Mouse (Mus musculus) embryo, embryonic 9.5 days (tissue): Measurements from ENCODE around the gene Fat3.

Experiments used
- DNase-seq: peaks from one replicate; pipeline ENCODE4 v3.0.0-alpha.2; 2017; ENCODE audit errors: extremely low spot score

The Fat3 gene

GRCm38 (mm10) chr9:16029066-16029465 is 472.0 kb downstream of the Fat3 start:
- DNase-seq: no peak

GRCm38 (mm10) chr9:16028394-16028911 is 472.6 kb downstream of the Fat3 start:
- DNase-seq: peak; percentile 6

DNA sequence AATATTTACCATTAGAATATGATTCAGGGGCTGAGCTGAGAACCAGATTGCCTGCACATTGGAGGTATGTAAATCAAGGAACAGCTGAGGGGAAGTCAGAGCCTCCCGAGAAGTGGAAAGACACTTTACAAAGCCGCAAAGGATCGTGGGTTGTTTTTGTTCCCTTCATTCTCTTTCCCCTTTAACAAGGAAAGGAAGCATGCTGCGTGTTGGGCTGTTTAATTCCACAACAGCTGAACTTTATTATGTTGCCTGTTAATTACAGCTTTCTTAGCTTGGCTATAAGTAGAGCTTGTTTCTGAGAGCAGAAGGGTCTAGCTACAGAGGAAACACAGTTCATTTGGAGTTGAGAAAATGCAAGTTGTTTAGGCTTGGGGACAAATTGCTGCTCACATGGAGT is 475.0 kb downstream of the Fat3 start:
- DNase-seq: no peak

- no peak for DNase-seq
Observed at GRCm38 (mm10) chr9:16024706-16025105, 476.4 kb downstream of the Fat3 start.

- no peak for DNase-seq
Observed at GRCm38 (mm10) chr9:16014115-16014514, 487.0 kb downstream of the Fat3 start.

- DNase-seq: no peak
Observed at GRCm38 (mm10) chr9:16011382-16011781, 489.7 kb downstream of the Fat3 start.

- DNase-seq: no peak
Observed at GRCm38 (mm10) chr9:16007516-16007915, 493.6 kb downstream of the Fat3 start.

GRCm38 (mm10) chr9:16002991-16003390 is 498.1 kb downstream of the Fat3 start:
- DNase-seq: no peak

- DNase-seq: no peak
Observed at GRCm38 (mm10) chr9:15994762-15995161, 506.3 kb downstream of the Fat3 start.

DNA sequence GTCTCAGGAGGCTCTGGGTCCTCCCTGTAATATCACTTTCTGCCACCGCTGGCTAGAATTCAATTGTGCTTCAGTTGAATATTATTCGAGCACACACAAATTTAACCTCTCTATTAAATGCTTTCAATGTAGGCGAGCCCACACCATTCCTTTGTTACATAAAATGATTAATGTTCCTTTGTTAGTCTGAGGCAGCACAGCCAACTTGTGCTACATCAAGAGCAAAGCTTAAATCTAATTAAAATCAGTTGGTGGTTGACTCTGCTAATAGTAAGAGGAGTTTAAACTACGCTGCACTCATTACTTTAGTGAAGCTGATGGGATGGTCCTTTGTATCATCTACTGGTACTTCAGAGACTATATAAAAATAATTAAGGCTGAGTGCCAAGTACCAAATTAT is 506.9 kb downstream of the Fat3 start:
- DNase-seq: no peak

DNA sequence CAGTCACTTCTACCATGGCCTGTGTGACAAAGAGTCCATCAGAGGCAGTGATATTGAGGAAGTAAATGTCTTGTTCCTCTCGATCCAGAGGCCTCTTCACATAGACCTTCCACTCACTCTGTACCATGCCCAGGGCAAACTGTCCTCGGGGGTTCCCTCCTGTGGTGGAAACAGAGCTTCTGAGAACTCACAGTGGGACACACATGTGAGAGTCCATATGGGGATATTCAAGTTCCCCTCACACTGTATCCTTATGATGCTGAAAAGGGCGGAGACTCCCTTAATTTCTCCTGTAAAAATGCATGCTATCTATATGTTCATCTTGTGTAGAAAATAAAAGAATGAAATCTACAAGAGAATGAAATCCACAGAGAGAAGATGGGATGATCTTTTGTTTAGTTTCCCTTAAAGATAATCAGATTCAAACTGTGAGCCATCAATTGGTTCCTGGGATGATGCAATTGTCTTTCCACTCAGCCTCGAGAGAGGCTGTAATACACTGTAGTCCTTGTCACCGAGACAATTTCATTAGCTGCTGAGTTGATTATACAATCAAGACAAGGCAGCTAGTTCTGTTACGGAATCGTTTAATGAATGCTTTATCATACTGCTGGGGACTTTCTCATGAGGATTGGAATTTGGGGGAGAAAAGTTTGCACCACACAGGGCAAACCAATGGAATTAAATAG is 508.8 kb downstream of the Fat3 start:
- no peak for DNase-seq

- no peak for DNase-seq
Observed at GRCm38 (mm10) chr9:15978317-15978716, 522.8 kb downstream of the Fat3 start.

- no peak for DNase-seq
Observed at GRCm38 (mm10) chr9:15976959-15977663, 524.0 kb downstream of the Fat3 start.

- no peak for DNase-seq
Observed at GRCm38 (mm10) chr9:15975999-15976398, 525.1 kb downstream of the Fat3 start.

GRCm38 (mm10) chr9:15972201-15972600 is 528.9 kb downstream of the Fat3 start:
- DNase-seq: no peak

- DNase-seq: no peak
Observed at GRCm38 (mm10) chr9:15971393-15971792, 529.7 kb downstream of the Fat3 start.

DNA sequence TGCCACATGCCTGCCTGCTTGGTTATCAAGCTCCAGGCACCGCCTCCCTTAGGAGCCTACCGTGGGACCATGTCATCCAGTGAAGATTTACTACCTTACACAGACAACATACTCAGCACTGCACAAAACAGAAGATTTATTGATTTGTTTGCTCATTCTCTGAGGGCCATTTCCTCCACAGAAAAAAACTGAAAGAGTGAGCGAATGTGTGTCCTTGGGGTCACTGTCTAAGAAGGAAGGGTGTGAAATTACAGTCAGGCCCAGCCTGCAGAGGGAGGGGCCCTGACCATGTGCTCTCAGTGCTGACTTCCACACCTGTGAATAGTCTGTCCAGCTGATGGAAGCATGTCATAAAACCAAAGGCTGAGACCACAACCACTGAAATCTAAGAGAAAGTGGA is 536.9 kb downstream of the Fat3 start:
- DNase-seq: peak; percentile 19

GRCm38 (mm10) chr9:15962886-15963285 is 538.2 kb downstream of the Fat3 start:
- DNase-seq: no peak

DNA sequence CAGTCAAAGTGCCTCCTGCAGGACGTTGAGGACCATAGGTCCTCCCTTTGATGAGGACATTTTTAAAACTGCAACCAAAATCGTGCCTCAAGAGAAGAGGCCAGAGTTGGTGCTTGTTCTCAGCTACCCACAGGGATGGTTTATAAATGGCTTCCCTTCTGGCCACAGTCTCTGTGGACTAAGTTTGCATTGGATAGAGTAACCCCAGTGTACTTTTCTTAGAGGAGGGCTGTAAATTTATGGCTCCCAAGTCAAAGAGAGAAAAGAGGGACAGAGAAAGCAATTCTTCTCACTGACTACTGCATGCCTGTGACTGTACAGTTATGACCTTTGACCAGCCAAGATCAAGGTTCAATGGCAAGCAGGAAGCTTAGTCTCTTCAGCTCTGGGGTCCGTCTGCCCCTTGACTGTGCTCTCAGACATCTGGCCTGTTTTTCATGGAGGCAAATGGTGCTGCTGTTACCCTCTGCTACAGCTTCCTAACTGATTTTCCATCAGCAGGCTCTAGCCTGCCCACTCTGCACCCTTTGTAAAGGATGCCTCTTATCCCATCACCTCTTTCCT is 542.8 kb downstream of the Fat3 start:
- DNase-seq: peak; percentile 47

- DNase-seq: no peak
Observed at GRCm38 (mm10) chr9:15957816-15958215, 543.3 kb downstream of the Fat3 start.

DNA sequence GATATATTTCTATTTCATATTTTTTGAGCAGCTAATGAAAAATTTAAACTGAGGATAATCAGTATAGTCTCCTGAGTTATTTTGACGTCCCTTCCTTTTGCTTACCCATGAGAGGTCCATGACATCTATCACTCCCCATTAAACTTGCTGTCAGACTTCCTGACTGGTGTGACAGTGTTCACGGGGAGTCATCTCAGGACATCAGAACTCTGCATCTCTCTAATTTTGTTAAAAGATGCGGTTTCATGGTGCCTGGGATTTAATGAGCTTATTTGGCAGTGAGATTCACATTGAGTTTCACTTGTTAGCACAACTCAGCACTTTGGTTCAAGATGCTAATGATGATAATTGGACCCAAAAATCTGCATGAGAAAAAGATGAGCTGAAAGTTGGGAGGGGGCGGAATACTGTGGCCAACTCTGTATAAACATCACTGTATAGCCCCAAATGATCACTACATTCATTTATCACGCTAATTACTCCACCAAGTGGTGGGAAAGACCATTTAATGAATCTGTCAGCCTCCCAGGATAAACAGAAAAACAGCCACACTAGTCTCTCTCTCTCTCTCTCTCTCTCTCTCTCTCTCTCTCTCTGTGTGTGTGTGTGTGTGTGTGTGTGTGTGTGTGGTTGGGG is 545.8 kb downstream of the Fat3 start:
- DNase-seq: no peak

GRCm38 (mm10) chr9:15954338-15954704 is 546.8 kb downstream of the Fat3 start:
- DNase-seq: no peak
